In the genomic region with DNA sequence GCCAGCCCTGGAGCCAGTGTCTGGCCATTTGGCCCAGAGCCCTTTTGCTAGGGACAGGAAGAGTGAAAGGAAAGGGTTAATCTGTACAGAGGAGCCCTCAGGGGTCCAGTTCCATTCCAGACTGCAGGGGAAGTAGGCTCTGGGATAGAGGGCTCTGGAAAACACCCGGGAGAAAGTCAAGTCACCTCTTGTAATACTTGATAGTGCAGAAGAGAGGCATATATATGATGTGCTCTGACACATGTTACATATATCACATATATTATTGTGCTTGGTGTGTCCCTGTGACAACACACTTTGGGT, we compare ENCODE assay signal across 8 mouse cellular contexts. TPM values are rescaled to one million over a fixed set of nuclear protein-coding genes. Genes with fewer than 3 reads are reported as not detected.
A peak's percentile ranks its signal among the peaks of the same experiment; 100 is the strongest.
DNase-seq lines count a peak whose midpoint lies in the region; ATAC-seq and TF ChIP-seq lines count a peak whose summit lies in the region.

No protein-coding gene starts in this region.

- H3K36me3 ChIP-seq in spleen, adult 2 months (ENCODE audit: control insufficient read depth, insufficient read depth, low read length): no peaks in the 10 kb centered on the region
- H3K36me3 ChIP-seq in limb, embryonic 11.5 days (ENCODE audit: control insufficient read depth, insufficient read depth, low read length): no peaks in the 10 kb centered on the region

- no peaks in the 10 kb centered on the region for H3K9me3 ChIP-seq in limb, embryonic 11.5 days (ENCODE audit: control insufficient read depth, low read length)

- no peak overlapping the region for H3K9ac ChIP-seq in limb, embryonic 11.5 days (ENCODE audit: low read length)

- H3K27ac ChIP-seq in spleen, adult 2 months (ENCODE audit: insufficient read depth, low read length): peak overlapping the region; percentile 73
- peak overlapping the region; percentile 56 for H3K27ac ChIP-seq in limb, embryonic 11.5 days (replicated peaks; ENCODE audit: low read depth, low read length)
- no peak overlapping the region for H3K27ac ChIP-seq in olfactory bulb, adult 2 months (ENCODE audit: insufficient read depth, low read depth, low read length)

- no peak for TF ChIP-seq POLR2A in spleen, adult 2 months (IDR thresholded peaks at IDR 0.05; ENCODE audit: low read depth, low read length)
- no peak for TF ChIP-seq POLR2A in olfactory bulb, adult 2 months (IDR thresholded peaks at IDR 0.05; ENCODE audit: insufficient read depth, low read depth, low read length)

- peak overlapping the region; percentile 25; the same call in 1 of the 2 replicates for H3K4me3 ChIP-seq in spleen, adult 2 months (ENCODE audit: extremely low read depth, insufficient read depth, insufficient read length)
- peak overlapping the region; percentile 30; the same call in 1 of the 2 replicates for H3K4me3 ChIP-seq in limb, embryonic 11.5 days (ENCODE audit: low read depth, low read length)
- H3K4me3 ChIP-seq in olfactory bulb, adult 2 months (ENCODE audit: insufficient read depth, low read depth, low read length): peak overlapping the region; percentile 45; the same call in 1 of the 2 replicates

- peak overlapping the region; percentile 78 for H3K4me2 ChIP-seq in limb, embryonic 11.5 days (ENCODE audit: low read depth, severe bottlenecking)

- 19% methylated on average over 1 of the region's 1 CpGs for WGBS in spleen, adult 2 months
- WGBS in limb, embryonic 11.5 days: 5% methylated on average over 1 of the region's 1 CpGs
- 6% methylated on average over 1 of the region's 1 CpGs for WGBS in olfactory bulb, adult 2 months

- peak; percentile 49 for ATAC-seq in limb, embryonic 11.5 days (ENCODE audit: insufficient number of reproducible peaks, low FRiP score, low TSS enrichment, low read depth)

- peaks cover 13% of the 10 kb centered on the region; the same call in 1 of the 2 replicates for H3K4me1 ChIP-seq in spleen, adult 2 months (ENCODE audit: control insufficient read depth, insufficient read depth, insufficient read length)
- H3K4me1 ChIP-seq in limb, embryonic 11.5 days (ENCODE audit: control insufficient read depth, insufficient read depth, low read length): peaks cover 20% of the 10 kb centered on the region
- H3K4me1 ChIP-seq in olfactory bulb, adult 2 months (ENCODE audit: control insufficient read depth, insufficient read depth, low read length): peaks cover 16% of the 10 kb centered on the region

- peak; percentile 25 for DNase-seq in cerebellum, adult 18-20 months
- no peak for DNase-seq in cerebellum, postnatal 36 days
- no peak for DNase-seq in spleen, adult 2 months (ENCODE audit: low read depth in 1 of 2, low spot score in 2 of 2)
- DNase-seq in spleen, postnatal 36 days (ENCODE audit: low spot score in 2 of 2): no peak
- DNase-seq in limb, embryonic 11.5 days (ENCODE audit: low spot score): peak; percentile 74
- DNase-seq in adrenal gland, postnatal 14 days: no peak
- DNase-seq in frontal cortex, postnatal 14 days (ENCODE audit: low spot score in 2 of 2): no peak

- H3K27me3 ChIP-seq in spleen, adult 2 months (ENCODE audit: control insufficient read depth, insufficient read depth, low read length): no peaks in the 10 kb centered on the region
- H3K27me3 ChIP-seq in limb, embryonic 11.5 days (ENCODE audit: control insufficient read depth, insufficient read depth, low read length): no peaks in the 10 kb centered on the region

- TF ChIP-seq CTCF in spleen, adult 2 months (IDR thresholded peaks at IDR 0.05; ENCODE audit: extremely low read depth, insufficient read depth, insufficient read length, insufficient replicate concordance): no peak
- TF ChIP-seq CTCF in olfactory bulb, adult 2 months (IDR thresholded peaks at IDR 0.05; ENCODE audit: insufficient read depth, low read depth, low read length): no peak

RNA-seq across cellular contexts. Expression of a gene that starts 49.5 kb away (rescaled TPM):
- polyA plus RNA-seq in spleen, adult 2 months (2012; rRNA removed): 25.2 and 25.3 TPM in 2 replicates
- 16.8 and 19.8 TPM in 2 replicates for polyA plus RNA-seq in limb, embryonic 11.5 days (2014; fragmentation: Nextera tagmentation; extraction: Ambion mirVana)
- polyA plus RNA-seq in olfactory bulb, adult 2 months (2012; ENCODE audit: insufficient read depth, insufficient read length, low replicate concordance, missing spikeins): not detected in 2 replicates
- total RNA-seq in adrenal gland, postnatal 14 days (2021): 25.6 and 29.9 TPM in 2 replicates

Comparison
In these comparisons a context has a peak if more than half of its experiments do, and no peak if none do; other contexts are left out.
1. DNase-seq: peak in cerebellum, adult 18-20 months (2 of 2) and limb, embryonic 11.5 days (single experiment); none in cerebellum, postnatal 36 days (0 of 2), spleen, adult 2 months (0 of 2), spleen, postnatal 36 days (0 of 2), adrenal gland, postnatal 14 days (single experiment) and frontal cortex, postnatal 14 days (0 of 2).
2. RNA of a gene that starts 49.5 kb away (polyA plus RNA-seq): 25.2 to 25.3 TPM in spleen, adult 2 months and 16.8 to 19.8 TPM in limb, embryonic 11.5 days; not detected in olfactory bulb, adult 2 months; every median in the first group is over 10 times any median in the second.
3. Peak in every context shown above with its lines, with median percentiles within 50 percentile points of each other: H3K4me3 ChIP-seq.